Mouse (Mus musculus) ovary, postnatal 36 days (tissue): ENCODE measurements at regions not wholly inside any gene's neighbourhood (a gene's known extent, or its start where the extent isn't known, plus 50 kb on each side); places are given as distances from the start of the nearest gene placed in this dataset.

ENCODE experiments used
- DNase-seq: peaks from one replicate; pipeline ENCODE4 v3.0.0; 2022; ENCODE audit warnings: low spot score, mixed read lengths

GRCm38 (mm10) chr14:123081016-123081714, 97.3 kb upstream of the Tmtc4 start:
- DNase-seq, result no peak

- DNase-seq, result no peak
Measured at GRCm38 (mm10) chr14:123079733-123080132, 95.9 kb upstream of the Tmtc4 start.

GRCm38 (mm10) chr14:123078804-123079203, 95.0 kb upstream of the Tmtc4 start:
- no peak for DNase-seq

- DNase-seq, result no peak
Measured at GRCm38 (mm10) chr14:123066344-123066743, 82.5 kb upstream of the Tmtc4 start.

DNA sequence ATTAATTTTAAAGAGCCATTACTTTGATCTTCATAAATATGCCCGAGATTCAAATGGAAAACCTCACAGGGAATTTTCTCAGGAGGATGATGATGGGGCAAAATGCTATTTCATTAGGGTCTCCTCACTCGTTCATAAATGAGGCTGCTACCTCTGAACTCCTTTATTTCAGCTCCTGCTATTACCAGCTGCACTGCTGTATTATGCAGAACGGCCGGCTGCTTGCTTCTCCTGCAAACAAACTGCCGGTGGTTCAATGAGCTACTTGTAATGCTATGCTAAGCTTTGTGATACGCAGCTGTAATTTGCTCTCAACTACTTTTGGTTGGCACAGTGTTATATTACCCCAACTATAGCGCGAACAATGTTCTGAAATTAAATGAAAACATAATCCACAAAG, 81.7 kb upstream of the Tmtc4 start:
- no peak for DNase-seq

GRCm38 (mm10) chr14:123065136-123065535, 81.3 kb upstream of the Tmtc4 start:
- no peak for DNase-seq

- DNase-seq, result no peak
Measured at GRCm38 (mm10) chr14:123062908-123063307, 79.1 kb upstream of the Tmtc4 start.

DNA sequence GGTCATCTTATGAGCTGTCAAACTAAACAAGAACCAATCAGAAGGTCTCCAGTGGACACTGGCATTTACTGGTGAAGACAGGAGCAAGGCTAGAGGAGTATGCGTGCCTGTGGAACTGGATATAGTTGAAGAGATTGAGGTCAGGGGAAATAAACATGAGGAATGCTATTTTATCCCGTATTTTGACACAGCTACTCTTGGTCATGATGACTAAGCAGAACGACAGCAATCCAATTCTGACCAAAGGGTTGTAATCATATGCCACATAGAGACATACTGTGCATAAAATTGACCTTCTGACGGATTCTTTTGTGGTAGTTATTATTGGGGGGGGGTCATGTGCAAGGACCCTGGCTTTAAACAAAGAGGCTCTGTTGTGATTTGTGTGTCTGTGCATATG, 73.1 kb upstream of the Tmtc4 start:
- no peak for DNase-seq

DNA sequence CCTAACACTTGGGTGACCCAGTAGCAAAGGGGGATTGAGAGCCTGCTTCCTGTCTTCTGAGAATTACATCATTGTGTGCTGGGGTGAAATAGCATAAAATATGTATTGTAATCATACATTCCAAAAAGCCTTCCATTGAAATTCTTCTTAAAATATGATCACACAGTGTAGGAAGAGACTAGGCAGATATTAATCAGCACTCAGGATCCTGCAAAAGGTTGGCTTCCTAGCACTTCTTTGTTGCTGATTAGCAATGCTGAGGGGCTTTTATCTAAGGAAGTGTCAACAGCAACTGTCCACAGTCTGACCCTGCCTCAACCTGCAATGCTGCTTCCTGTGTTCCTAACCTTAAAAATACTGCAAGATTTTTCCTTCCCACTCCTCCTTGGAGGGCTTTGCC, 64.6 kb upstream of the Tmtc4 start:
- no peak for DNase-seq

DNA sequence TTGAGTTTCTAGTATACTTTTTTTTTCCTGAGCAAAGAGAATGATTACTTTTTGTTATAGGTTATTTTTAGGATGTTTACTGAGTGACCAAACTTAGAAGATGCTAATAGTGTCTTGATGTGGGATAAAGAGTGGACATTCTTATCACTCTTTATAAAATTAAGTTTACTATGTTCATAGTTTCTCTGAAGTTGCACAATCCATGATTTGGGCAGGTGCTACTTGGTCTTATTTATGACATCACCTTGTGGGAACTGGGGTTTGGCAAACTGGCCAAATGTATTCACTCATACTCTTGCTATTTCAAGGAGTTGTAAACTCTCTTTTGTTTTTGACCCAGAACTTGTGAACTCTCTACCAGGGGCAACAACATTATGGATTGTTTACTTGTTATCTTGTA, 56.2 kb upstream of the Tmtc4 start:
- DNase-seq, result no peak

DNA sequence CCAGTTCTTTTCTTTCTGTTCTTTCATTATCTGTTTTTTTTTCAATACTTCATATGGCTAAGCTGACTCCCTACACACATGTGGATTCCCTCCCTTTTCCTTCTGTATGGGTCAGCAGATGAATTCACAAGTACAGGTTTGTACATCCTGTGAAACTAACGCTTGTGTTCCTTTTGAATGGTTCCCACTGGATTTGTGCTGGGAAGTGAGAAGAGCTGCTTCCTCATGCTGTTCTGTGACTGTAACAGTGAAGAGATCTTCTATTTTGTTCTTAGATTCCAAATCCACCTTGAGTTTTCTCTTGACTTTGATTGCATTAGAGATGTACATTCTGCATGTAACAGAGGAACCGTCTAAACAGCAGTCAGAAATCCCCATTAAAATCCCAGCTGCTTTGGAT, 53.6 kb upstream of the Tmtc4 start:
- no peak for DNase-seq
